Mouse (Mus musculus): ENCODE data around the gene Rbm14. TPM values are rescaled to one million over a fixed set of nuclear protein-coding genes. Genes with fewer than 3 reads are reported as not detected.
A peak's percentile ranks its signal among the peaks of the same experiment; 100 is the strongest.
"Not testable (repeated sequence)": the region's sequence is repeated elsewhere in the genome, so short reads cannot be mapped to it uniquely, and the experiment has no call there.

Rbm14 gene
- total and polyA plus RNA-seq, 2 experiments from 2014 or later = 37.9 to 43.8 TPM

DNA sequence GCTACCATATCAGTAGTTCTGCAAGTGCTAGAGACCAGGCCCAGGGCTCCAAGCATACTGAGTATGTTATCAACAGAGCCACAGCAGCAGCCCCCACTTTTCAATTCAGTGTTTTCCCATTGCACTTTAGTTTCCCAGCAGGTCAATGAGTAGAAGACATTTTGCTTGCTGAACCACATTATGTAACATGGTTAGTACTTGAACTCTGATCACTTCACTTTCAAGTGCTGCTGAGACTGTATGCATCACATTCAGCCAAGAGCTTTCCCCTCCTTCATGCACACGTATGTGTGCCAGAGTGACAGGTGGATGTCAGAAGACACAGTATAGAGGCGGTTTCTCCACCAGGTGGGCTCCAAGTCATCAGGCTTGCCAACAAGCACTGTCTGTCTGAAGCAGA lies 28.5 kb downstream of the Rbm14 start:
- no peak overlapping the region for H3K4me2 ChIP-seq (ENCODE audit: low read depth, low read length, poor library complexity, severe bottlenecking)
- no peak for TF ChIP-seq CTCF (IDR thresholded peaks at IDR 0.05)
- H3K27ac ChIP-seq (ENCODE audit: low read depth, low read length) = no peak overlapping the region
- 0 out of 2 replicates have a peak, but pooled peaks cover 5% of the 10 kb centered on the region for H3K4me1 ChIP-seq (ENCODE audit: insufficient read depth, low read length)
- no peak overlapping the region for H3K9ac ChIP-seq (replicated peaks; ENCODE audit: low read length, poor library complexity, severe bottlenecking)
- no peak for DNase-seq (ENCODE audit: low spot score)
- WGBS = 93% methylated on average over 2 of the region's 2 CpGs
- H3K36me3 ChIP-seq (ENCODE audit: insufficient read depth, low read length) = peaks cover 32% of the 10 kb centered on the region
- no peak overlapping the region for H3K4me3 ChIP-seq (ENCODE audit: low read depth, low read length)
- H3K9me3 ChIP-seq (ENCODE audit: low read length) = no peaks in the 10 kb centered on the region
- ATAC-seq (ENCODE audit: low FRiP score) = no peak
- H3K27me3 ChIP-seq (ENCODE audit: insufficient read depth, low read length) = no peaks in the 10 kb centered on the region

DNA sequence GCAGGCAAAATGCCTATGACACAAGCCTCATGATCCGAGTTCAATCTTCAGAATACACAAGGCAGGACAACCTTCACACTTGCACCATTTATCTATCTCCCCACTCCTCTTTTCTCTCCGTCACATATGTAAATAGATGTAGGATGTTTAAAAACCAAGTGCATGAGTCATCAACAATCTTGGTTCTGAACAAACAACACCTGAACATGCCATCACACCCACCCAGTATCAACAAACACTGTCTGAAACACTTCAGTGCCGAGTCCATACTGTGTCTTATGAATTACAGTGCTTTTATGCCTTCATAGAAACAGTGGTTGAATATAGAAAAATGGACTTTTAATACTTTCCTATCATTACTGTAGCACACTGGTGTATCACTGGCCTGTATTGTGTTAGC lies 38.6 kb downstream of the Rbm14 start:
- no peak overlapping the region for H3K4me3 ChIP-seq (ENCODE audit: low read depth, low read length)
- no peaks in the 10 kb centered on the region for H3K4me1 ChIP-seq (ENCODE audit: insufficient read depth, low read length)
- TF ChIP-seq CTCF (IDR thresholded peaks at IDR 0.05) = no peak
- DNase-seq (ENCODE audit: low spot score) (no peak), ATAC-seq (ENCODE audit: low FRiP score) (no peak)
- no peaks in the 10 kb centered on the region for H3K9me3 ChIP-seq (ENCODE audit: low read length)
- peaks cover 26% of the 10 kb centered on the region for H3K36me3 ChIP-seq (ENCODE audit: insufficient read depth, low read length)
- no peaks in the 10 kb centered on the region for H3K27me3 ChIP-seq (ENCODE audit: insufficient read depth, low read length)
- H3K9ac ChIP-seq (replicated peaks; ENCODE audit: low read length, poor library complexity, severe bottlenecking) = no peak overlapping the region
- H3K4me2 ChIP-seq (ENCODE audit: low read depth, low read length, poor library complexity, severe bottlenecking) = no peak overlapping the region
- no peak overlapping the region for H3K27ac ChIP-seq (ENCODE audit: low read depth, low read length)
- 87% methylated on average over 3 of the region's 3 CpGs for WGBS

DNA sequence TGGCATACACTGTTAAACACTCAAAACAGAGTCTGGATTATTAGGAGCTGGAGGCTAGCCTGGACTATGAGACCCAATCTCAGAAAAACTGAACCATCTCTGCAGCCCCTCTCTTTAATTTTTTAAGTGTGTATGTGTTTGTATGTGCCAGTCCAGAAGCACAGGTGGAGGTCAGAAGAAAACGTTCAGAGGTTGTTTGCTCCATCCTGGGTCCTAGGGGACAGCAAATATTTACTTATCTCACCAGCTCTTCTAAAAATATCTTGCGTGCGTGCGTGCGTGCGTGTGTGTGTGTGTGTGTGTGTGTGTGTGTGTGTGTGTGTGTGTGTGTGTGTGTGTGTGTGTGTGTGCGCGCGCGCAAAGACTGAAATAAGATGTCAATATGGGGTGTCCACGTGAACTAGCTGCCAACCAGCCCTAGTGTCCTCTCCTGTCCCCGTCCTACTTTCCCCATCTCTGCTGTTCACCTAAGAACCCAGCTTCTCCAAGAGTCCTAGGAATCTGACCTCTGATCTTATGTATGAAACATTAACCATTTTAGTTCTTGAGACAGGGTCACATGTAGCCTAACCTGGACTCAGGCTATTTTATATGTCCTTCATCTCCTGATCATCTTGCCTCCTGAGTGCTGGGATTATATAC lies 43.8 kb downstream of the Rbm14 start:
- H3K27me3 ChIP-seq (ENCODE audit: insufficient read depth, low read length) = no peaks in the 10 kb centered on the region
- no peaks in the 10 kb centered on the region for H3K9me3 ChIP-seq (ENCODE audit: low read length)
- WGBS = 92% methylated on average over 12 of the region's 12 CpGs
- H3K36me3 ChIP-seq (ENCODE audit: insufficient read depth, low read length) = peaks cover 48% of the 10 kb centered on the region
- H3K9ac ChIP-seq (replicated peaks; ENCODE audit: low read length, poor library complexity, severe bottlenecking) = no peak overlapping the region
- ATAC-seq (ENCODE audit: low FRiP score) = no peak
- no peak overlapping the region for H3K4me3 ChIP-seq (ENCODE audit: low read depth, low read length)
- no peak overlapping the region for H3K4me2 ChIP-seq (ENCODE audit: low read depth, low read length, poor library complexity, severe bottlenecking)
- DNase-seq (ENCODE audit: low spot score) = no peak
- no peak for TF ChIP-seq CTCF (IDR thresholded peaks at IDR 0.05)
- no peaks in the 10 kb centered on the region for H3K4me1 ChIP-seq (ENCODE audit: insufficient read depth, low read length)
- H3K27ac ChIP-seq (ENCODE audit: low read depth, low read length) = no peak overlapping the region

DNA sequence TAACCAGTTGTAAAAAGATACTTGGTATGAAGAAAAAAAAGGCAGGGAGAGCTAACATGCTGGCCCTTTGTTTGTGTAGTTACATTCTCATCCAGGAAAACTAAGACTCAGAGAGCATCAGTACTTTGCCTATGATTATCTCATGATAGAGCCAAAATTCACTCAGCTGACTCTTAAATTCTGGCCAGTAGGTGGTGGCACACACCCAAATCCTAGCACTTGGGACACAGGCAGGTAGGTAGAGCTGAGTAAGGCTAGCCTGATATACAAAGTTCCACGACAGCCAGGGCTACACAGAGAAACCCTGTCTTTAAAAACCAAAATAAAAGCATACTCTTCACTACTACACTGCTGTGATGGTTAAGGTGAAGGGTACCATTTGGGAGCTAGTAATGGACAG lies 48.6 kb downstream of the Rbm14 start:
- no peaks in the 10 kb centered on the region for H3K27me3 ChIP-seq (ENCODE audit: insufficient read depth, low read length)
- H3K9me3 ChIP-seq (ENCODE audit: low read length) = no peaks in the 10 kb centered on the region
- no peak overlapping the region for H3K4me3 ChIP-seq (ENCODE audit: low read depth, low read length)
- no peak overlapping the region for H3K27ac ChIP-seq (ENCODE audit: low read depth, low read length)
- H3K9ac ChIP-seq (replicated peaks; ENCODE audit: low read length, poor library complexity, severe bottlenecking) = no peak overlapping the region
- peak; percentile 6 for DNase-seq (ENCODE audit: low spot score)
- ATAC-seq (ENCODE audit: low FRiP score) = no peak
- H3K36me3 ChIP-seq (ENCODE audit: insufficient read depth, low read length) = peaks cover 32% of the 10 kb centered on the region
- TF ChIP-seq CTCF (IDR thresholded peaks at IDR 0.05) = peak; percentile 47
- peaks cover 6% of the 10 kb centered on the region for H3K4me1 ChIP-seq (ENCODE audit: insufficient read depth, low read length)
- 52% methylated on average over 1 of the region's 1 CpGs for WGBS
- no peak overlapping the region for H3K4me2 ChIP-seq (ENCODE audit: low read depth, low read length, poor library complexity, severe bottlenecking)

DNA sequence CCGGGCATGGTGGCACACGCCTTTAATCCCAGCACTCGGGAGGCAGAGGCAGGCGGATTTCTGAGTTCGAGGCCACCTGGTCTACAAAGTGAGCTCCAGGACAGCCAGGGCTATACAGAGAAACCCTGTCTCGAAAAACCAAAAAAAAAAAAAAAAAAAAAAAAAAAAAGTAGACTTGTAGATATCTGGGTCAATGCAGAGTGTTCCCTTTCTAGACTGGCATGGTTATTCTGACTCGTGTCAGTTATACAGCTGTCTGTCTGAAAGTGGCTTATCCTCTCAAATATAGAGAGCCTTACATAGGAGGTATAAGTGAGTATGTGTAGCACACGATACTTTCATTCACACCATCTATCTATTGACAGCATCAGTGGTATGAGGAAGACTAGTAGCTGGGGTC lies 50.9 kb downstream of the Rbm14 start:
- not testable (repeated sequence) for H3K27me3 ChIP-seq (ENCODE audit: insufficient read depth, low read length); H3K4me1 ChIP-seq (ENCODE audit: insufficient read depth, low read length); ATAC-seq (ENCODE audit: low FRiP score); DNase-seq (ENCODE audit: low spot score); H3K9ac ChIP-seq (replicated peaks; ENCODE audit: low read length, poor library complexity, severe bottlenecking); H3K9me3 ChIP-seq (ENCODE audit: low read length); H3K4me3 ChIP-seq (ENCODE audit: low read depth, low read length); H3K4me2 ChIP-seq (ENCODE audit: low read depth, low read length, poor library complexity, severe bottlenecking); H3K27ac ChIP-seq (ENCODE audit: low read depth, low read length)
- WGBS = 91% methylated on average over 7 of the region's 8 CpGs
- peaks cover 23% of the 10 kb centered on the region for H3K36me3 ChIP-seq (ENCODE audit: insufficient read depth, low read length)

DNA sequence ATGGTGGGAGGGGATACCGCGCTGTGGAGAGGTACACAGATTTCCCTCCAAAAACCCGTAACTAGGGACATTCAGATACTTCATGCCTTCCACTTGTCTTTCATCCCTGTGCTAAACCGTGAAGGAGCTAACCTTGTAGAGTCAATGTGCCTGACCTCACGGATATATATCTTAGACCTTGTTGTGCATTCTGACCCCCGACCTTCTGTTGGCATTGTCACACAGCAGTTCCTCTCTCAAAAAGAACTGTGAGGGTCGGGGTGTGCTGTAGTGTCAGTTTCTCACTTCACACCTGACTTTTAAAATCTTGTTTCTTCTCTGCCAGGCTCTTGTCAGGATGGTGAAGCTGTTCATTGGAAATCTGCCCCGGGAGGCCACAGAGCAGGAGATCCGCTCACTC lies 54.5 kb downstream of the Rbm14 start:
- DNase-seq (ENCODE audit: low spot score) (no peak), ATAC-seq (ENCODE audit: low FRiP score) (no peak)
- Histone ChIP-seq H3K4me3 (ENCODE audit: low read depth, low read length) (peak overlapping the region; percentile 60), H3K9me3 (ENCODE audit: low read length) (no peaks in the 10 kb centered on the region), H3K27me3 (ENCODE audit: insufficient read depth, low read length) (no peaks in the 10 kb centered on the region), H3K9ac (replicated peaks; ENCODE audit: low read length, poor library complexity, severe bottlenecking) (peak overlapping the region; percentile 77), H3K36me3 (ENCODE audit: insufficient read depth, low read length) (peaks cover 6% of the 10 kb centered on the region), H3K4me2 (ENCODE audit: low read depth, low read length, poor library complexity, severe bottlenecking) (peak overlapping the region; percentile 72), H3K4me1 (ENCODE audit: insufficient read depth, low read length) (peaks cover 10% of the 10 kb centered on the region), H3K27ac (ENCODE audit: low read depth, low read length) (peak overlapping the region; percentile 93)
- 9% methylated on average over 9 of the region's 9 CpGs for WGBS
- TF ChIP-seq CTCF (IDR thresholded peaks at IDR 0.05) = no peak
